Mouse (Mus musculus) erythroblast, embryonic 14.5 days (primary cell): ENCODE measurements around the gene 1810049J17Rik. TPM values are rescaled to one million over a fixed set of nuclear protein-coding genes. Genes with fewer than 3 reads are reported as not detected.

Experiments used
- H3K27me3 ChIP-seq: 2 replicates; pipeline ENCODE4 v1.6.1; 2012; ENCODE audit warnings: inconsistent platforms; ENCODE audit not compliant: control insufficient read depth
- H3K36me3 ChIP-seq: 2 replicates; pipeline ENCODE4 v1.6.1; 2012; ENCODE audit warnings: mild to moderate bottlenecking, inconsistent platforms; ENCODE audit not compliant: control insufficient read depth
- H3K4me1 ChIP-seq: 2 replicates; pipeline ENCODE4 v1.6.1; 2012; ENCODE audit warnings: inconsistent platforms; ENCODE audit not compliant: control insufficient read depth
- H3K4me3 ChIP-seq: replicated peaks from 2 replicates; pipeline ENCODE3; 2012; ENCODE audit warnings: moderate library complexity, mild to moderate bottlenecking, inconsistent platforms
- H3K9me3 ChIP-seq: 2 replicates; pipeline ENCODE4 v1.6.1; 2012; ENCODE audit warnings: low read length, inconsistent platforms, mixed read lengths; ENCODE audit not compliant: control insufficient read depth
- GATA1 ChIP-seq: IDR thresholded peaks from 2 replicates; pipeline ENCODE4 v1.6.1; 2012; ENCODE audit warnings: low read length, inconsistent platforms, mixed read lengths
- TAL1 ChIP-seq: IDR thresholded peaks from 3 replicates; pipeline ENCODE4 v1.6.1; 2012; ENCODE audit warnings: low read length, inconsistent platforms, mixed read lengths
- polyA plus RNA-seq: library from polyadenylated mRNA; stranded (reverse); fragments of >175 nt; gene quantifications from 2 replicates; pipeline ENCODE4 v1.2.3, GENCODE M21; 2012

1810049J17Rik gene
- polyA plus RNA-seq, 1 experiment: not detected

GRCm38 (mm10) chr15:12354281-12354810 is 32.6 kb upstream of the 1810049J17Rik start:
- Histone ChIP-seq H3K9me3 (no peaks in the 10 kb centered on the region), H3K4me3 (no peak overlapping the region), H3K27me3 (no peaks in the 10 kb centered on the region), H3K36me3 (peaks cover 85% of the 10 kb centered on the region), H3K4me1 (peaks cover 1% of the 10 kb centered on the region; the same call in 1 of the 2 replicates)
- no peak for TF ChIP-seq TAL1
- TF ChIP-seq GATA1: no peak

- peaks cover 7% of the 10 kb centered on the region; the same call in 1 of the 2 replicates for H3K4me1 ChIP-seq
- H3K9me3 ChIP-seq: no peaks in the 10 kb centered on the region
- TF ChIP-seq GATA1: no peak
- TF ChIP-seq TAL1: no peak
- no peak overlapping the region for H3K4me3 ChIP-seq
- H3K36me3 ChIP-seq: peaks cover 89% of the 10 kb centered on the region
- no peaks in the 10 kb centered on the region for H3K27me3 ChIP-seq
These were observed 29.8 kb upstream of the 1810049J17Rik start for GRCm38 (mm10) chr15:12351470-12351869.

- no peak overlapping the region for H3K4me3 ChIP-seq
- TF ChIP-seq GATA1: no peak
- no peak for TF ChIP-seq TAL1
- H3K9me3 ChIP-seq: no peaks in the 10 kb centered on the region
- peaks cover 88% of the 10 kb centered on the region for H3K36me3 ChIP-seq
- no peaks in the 10 kb centered on the region for H3K27me3 ChIP-seq
- peaks cover 8% of the 10 kb centered on the region; the same call in 1 of the 2 replicates for H3K4me1 ChIP-seq
These were observed 28.1 kb upstream of the 1810049J17Rik start for GRCm38 (mm10) chr15:12349840-12350239.

GRCm38 (mm10) chr15:12348950-12349349 is 27.3 kb upstream of the 1810049J17Rik start:
- TF ChIP-seq GATA1: no peak
- no peak for TF ChIP-seq TAL1
- H3K27me3 ChIP-seq: no peaks in the 10 kb centered on the region
- no peaks in the 10 kb centered on the region for H3K9me3 ChIP-seq
- peaks cover 11% of the 10 kb centered on the region for H3K4me1 ChIP-seq
- peaks cover 91% of the 10 kb centered on the region for H3K36me3 ChIP-seq
- H3K4me3 ChIP-seq: no peak overlapping the region

GRCm38 (mm10) chr15:12346916-12347315 is 25.2 kb upstream of the 1810049J17Rik start:
- Histone ChIP-seq H3K4me1 (peaks cover 22% of the 10 kb centered on the region), H3K4me3 (no peak overlapping the region), H3K27me3 (no peaks in the 10 kb centered on the region), H3K36me3 (peaks cover 91% of the 10 kb centered on the region), H3K9me3 (no peaks in the 10 kb centered on the region)
- no peak for TF ChIP-seq TAL1
- no peak for TF ChIP-seq GATA1

- Histone ChIP-seq H3K36me3 (peaks cover 57% of the 10 kb centered on the region), H3K9me3 (no peaks in the 10 kb centered on the region), H3K27me3 (no peaks in the 10 kb centered on the region), H3K4me1 (peaks cover 67% of the 10 kb centered on the region), H3K4me3 (peak overlapping the region; percentile 51)
- TF ChIP-seq TAL1 (no peak), GATA1 (no peak)
These were observed 19.7 kb upstream of the 1810049J17Rik start for GRCm38 (mm10) chr15:12341401-12341758.

- TF ChIP-seq TAL1: no peak
- TF ChIP-seq GATA1: no peak
- Histone ChIP-seq H3K4me3 (peak overlapping the region; percentile 51), H3K36me3 (peaks cover 52% of the 10 kb centered on the region)
These were observed 19.1 kb upstream of the 1810049J17Rik start for GRCm38 (mm10) chr15:12340536-12341400.

GRCm38 (mm10) chr15:12337779-12338137 is 16.1 kb upstream of the 1810049J17Rik start:
- no peak for TF ChIP-seq TAL1
- TF ChIP-seq GATA1: no peak
- peaks cover 35% of the 10 kb centered on the region for H3K36me3 ChIP-seq
- peaks cover 84% of the 10 kb centered on the region for H3K4me1 ChIP-seq
- no peaks in the 10 kb centered on the region for H3K9me3 ChIP-seq
- H3K27me3 ChIP-seq: no peaks in the 10 kb centered on the region
- H3K4me3 ChIP-seq: no peak overlapping the region

More at GRCm38 (mm10) chr15:12340536-12341400, 19.1 kb upstream of the 1810049J17Rik start:
- Histone ChIP-seq H3K4me1 (peaks cover 71% of the 10 kb centered on the region), H3K27me3 (no peaks in the 10 kb centered on the region), H3K9me3 (no peaks in the 10 kb centered on the region)

- Histone ChIP-seq H3K36me3 (peaks cover 30% of the 10 kb centered on the region), H3K27me3 (no peaks in the 10 kb centered on the region), H3K9me3 (no peaks in the 10 kb centered on the region), H3K4me3 (no peak overlapping the region), H3K4me1 (peaks cover 81% of the 10 kb centered on the region)
- TF ChIP-seq TAL1 (no peak), GATA1 (no peak)
These were observed 15.5 kb upstream of the 1810049J17Rik start for GRCm38 (mm10) chr15:12337030-12337778.
